Mouse (Mus musculus) gastrocnemius, adult 18-20 months (tissue): ENCODE data around the gene Plpp4. TPM values are rescaled to one million over a fixed set of nuclear protein-coding genes. Genes with fewer than 3 reads are reported as not detected.

Source experiments
- DNase-seq: peaks from one replicate; pipeline ENCODE4 v3.0.0; 2021; ENCODE audit warnings: low spot score
- total RNA-seq, 2 experiments: library from RNA; stranded (reverse); gene quantifications; 2 replicates each; pipeline ENCODE4 v1.2.3; 2021

Plpp4 gene
- total RNA-seq, 2 experiments from 2014 or later: not detected

GRCm38 (mm10) chr7:129293211-129293610, 36.4 kb downstream of the Plpp4 start:
- no peak for DNase-seq

DNA sequence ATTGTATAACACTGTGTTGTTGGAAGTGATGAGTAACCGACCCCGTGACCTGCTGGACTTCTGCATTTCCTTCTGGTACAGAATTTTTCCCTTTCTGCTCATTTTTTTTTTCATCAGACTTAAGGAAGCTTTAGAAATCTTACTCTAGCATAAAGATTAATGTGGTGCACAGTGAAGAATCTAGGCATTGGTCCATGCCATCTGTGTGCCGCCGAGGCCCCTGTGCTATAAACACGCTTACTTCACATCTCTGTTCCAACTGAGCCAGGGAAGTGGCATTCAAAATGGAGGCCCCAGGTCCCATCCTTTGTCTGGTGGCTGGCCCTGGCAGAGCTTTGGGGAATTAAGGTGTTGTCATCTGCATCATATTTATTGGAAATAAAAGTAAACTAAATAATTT, 44.8 kb downstream of the Plpp4 start:
- DNase-seq: no peak

GRCm38 (mm10) chr7:129303356-129303755, 46.5 kb downstream of the Plpp4 start:
- no peak for DNase-seq

- DNase-seq: peak; percentile 9
Observed at GRCm38 (mm10) chr7:129307042-129307825, 50.4 kb downstream of the Plpp4 start.

DNA sequence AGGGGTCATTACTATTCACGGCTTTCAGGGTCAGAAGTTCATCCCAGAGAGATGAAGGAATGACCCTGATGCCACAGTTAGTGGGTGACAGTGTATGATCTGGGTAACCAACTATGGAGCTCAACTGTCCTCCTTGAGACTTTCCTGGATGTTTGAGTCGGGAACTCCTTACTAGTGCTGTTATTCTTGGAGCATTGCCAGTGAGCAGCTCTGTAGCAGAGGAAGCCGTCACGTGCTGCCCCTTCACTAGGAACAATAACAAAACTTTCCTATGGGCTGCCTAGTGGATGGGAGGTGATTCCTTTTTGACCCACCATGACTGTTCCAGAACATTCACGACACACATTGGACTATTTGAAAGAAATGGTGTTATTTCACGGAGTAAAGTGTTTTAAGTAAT, 51.8 kb downstream of the Plpp4 start:
- DNase-seq: no peak

GRCm38 (mm10) chr7:129312521-129312920, 55.7 kb downstream of the Plpp4 start:
- DNase-seq: no peak

- no peak for DNase-seq
Observed at GRCm38 (mm10) chr7:129313969-129314368, 57.1 kb downstream of the Plpp4 start.

DNA sequence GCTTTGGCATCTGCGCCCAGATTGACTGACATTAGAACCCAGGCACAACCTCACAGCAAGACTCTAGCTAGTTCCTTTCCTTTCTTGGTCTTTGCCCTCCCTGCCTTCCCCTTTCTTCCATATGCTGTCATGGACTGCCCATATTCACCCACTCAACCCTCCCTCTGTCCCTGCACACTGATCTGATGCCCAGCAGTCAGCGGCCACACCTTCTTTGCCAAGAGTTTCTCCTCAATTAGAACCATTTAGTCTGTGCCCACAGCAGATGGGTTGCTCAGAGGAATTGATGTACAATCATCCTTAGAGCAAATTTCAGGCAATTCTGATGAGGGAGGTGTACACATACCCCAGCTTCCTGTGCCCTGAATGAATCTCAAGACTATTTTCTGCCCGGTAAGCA, 83.3 kb downstream of the Plpp4 start:
- DNase-seq: no peak

GRCm38 (mm10) chr7:129355561-129355960, 98.7 kb downstream of the Plpp4 start:
- no peak for DNase-seq

- no peak for DNase-seq
Observed at GRCm38 (mm10) chr7:129375306-129375705, 118.5 kb downstream of the Plpp4 start.

GRCm38 (mm10) chr7:129385149-129385548, 128.3 kb downstream of the Plpp4 start:
- no peak for DNase-seq

DNA sequence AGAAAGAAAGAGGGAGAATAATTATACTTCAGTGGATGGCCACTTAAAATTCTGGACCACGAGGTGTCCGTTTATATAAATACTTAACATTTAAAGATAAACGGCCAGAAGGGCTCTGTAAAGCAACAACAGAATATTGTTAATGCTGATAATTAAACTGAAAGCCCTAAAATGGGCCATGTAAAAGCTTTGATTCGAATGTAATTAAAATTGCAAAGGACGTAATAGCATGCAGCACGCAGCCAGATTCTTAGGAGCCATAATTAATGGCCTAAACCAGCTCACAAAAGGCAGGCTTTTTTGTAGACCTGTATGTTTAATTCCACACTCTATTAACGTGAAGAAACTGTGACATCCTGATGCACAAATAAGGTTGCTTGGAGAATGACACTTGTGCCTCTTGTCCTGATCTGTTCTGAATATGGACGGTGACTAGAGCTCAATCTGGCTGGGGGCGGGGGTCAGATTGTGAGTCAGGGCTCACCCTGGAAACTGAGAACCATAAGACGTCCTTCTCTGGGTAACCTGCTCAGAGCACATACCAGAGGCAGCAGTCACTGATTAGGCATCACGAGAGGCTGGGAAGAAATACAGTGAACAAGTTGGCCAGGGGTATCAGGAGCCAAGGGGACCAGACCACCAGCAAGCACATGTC, 136.1 kb downstream of the Plpp4 start:
- DNase-seq: no peak

DNA sequence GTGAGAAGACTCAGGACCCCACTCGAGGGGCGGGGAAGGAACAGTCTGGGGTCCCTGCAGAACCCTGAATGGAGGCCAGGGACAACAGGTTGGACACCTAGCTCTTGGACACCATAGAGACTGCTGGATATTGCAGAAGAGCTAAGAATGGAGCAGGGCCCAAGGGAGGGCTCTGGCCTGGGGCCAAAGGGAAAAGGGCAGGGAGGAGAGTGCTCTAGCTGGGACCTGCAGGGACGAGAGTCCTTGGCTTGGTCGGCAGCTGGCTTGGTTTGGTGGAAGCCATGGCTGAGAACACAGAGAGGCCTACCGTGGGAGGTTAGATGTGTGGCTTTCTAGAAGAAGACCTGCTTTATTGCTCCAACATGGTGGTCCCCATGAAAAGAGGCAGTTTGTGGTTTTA, 139.7 kb downstream of the Plpp4 start:
- DNase-seq: no peak

DNA sequence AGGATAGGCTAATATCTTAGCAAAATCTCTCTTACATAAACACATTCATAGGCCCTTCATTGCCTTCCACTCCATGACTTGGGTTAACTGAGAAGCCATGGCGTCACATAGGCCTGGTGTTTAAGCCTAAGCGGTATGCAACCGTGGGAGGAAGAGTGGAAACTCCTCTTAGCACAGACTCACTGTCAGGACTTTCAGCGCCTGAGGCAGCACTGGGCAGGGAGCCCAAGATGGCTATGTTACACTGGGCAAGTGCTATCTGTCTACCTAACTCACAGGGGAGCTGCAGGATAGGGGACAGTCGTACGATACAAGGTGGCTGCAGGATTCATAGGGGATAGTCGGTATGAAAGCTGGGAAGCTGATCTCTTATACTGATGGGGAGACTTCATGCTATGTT, 142.2 kb downstream of the Plpp4 start:
- no peak for DNase-seq

GRCm38 (mm10) chr7:129402695-129403364, 146.0 kb downstream of the Plpp4 start:
- no peak for DNase-seq

DNA sequence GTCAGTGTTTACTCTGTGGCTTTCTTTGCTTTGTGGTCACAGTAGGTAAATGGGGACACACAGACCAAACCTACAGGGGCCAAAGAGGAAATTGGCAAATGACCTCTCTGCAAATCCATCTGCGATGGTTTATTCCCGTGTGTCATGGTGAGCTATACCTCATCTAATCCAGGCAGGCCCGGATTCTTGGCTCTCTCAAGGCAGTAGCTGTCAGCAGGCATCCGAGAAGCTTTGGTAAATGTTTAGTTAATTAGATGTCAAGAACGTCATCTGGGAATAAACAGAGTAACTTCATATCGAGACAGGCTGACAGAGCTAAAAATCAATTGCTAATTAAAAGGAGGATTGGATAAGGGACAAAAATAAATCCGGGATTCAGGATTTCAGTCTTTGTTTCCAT, 149.2 kb downstream of the Plpp4 start:
- no peak for DNase-seq

- no peak for DNase-seq
Observed at GRCm38 (mm10) chr7:129412695-129413094, 155.9 kb downstream of the Plpp4 start.

GRCm38 (mm10) chr7:129415179-129415578, 158.3 kb downstream of the Plpp4 start:
- no peak for DNase-seq

GRCm38 (mm10) chr7:129421181-129421580, 164.3 kb downstream of the Plpp4 start:
- no peak for DNase-seq

- DNase-seq: no peak
Observed at GRCm38 (mm10) chr7:129425554-129425953, 168.7 kb downstream of the Plpp4 start.

DNA sequence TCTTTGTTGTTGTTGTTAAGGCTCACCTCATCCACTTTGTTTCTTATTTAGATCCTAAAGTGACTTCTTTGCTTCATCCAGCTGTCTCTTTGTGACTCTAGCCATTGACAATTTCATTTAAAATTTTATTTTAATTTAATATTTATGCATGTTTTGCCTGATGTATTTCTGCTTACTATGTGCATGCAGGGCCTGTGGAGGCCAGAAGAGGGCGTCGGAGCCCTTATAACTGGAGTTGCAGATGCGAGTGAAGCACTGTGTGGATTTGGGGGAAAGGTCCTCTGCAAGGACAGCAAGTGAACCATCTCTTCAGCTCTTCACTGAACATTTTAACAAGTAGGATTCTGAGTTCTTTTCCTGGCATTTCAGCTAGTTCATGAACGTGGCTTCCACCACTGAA, 172.0 kb downstream of the Plpp4 start:
- DNase-seq: no peak

- DNase-seq: no peak
Observed at GRCm38 (mm10) chr7:129429903-129430302, 173.1 kb downstream of the Plpp4 start.
